Mouse (Mus musculus): ENCODE measurements around the gene Adrb1. TPM values are rescaled to one million over a fixed set of nuclear protein-coding genes. Genes with fewer than 3 reads are reported as not detected.
A peak's percentile ranks its signal among the peaks of the same experiment; 100 is the strongest.

Gene Adrb1
- polyA plus RNA-seq, 1 experiment from 2014 or later = 1.5 TPM

DNA sequence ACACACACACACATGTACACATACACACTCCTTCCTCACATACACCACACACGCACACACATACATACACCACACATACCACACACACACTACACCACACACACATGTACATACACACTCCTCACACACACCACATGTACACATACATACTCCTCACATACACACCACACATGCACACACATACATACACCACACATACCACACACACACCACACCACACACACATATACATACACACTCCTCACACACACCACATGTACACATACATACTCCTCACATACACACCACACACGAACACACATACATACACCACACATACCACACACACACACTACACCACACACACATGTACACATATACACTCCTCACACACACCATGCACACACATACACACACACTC, 36.3 kb downstream of the Adrb1 start:
- 85% methylated on average over 2 of the region's 2 CpGs for WGBS
- no peaks in the 10 kb centered on the region for H3K4me1 ChIP-seq
- H3K4me3 ChIP-seq = no peak overlapping the region
- H3K27me3 ChIP-seq = no peaks in the 10 kb centered on the region; the same call in 1 of the 2 replicates
- H3K9me3 ChIP-seq = no peaks in the 10 kb centered on the region
- H3K36me3 ChIP-seq = no peaks in the 10 kb centered on the region
- no peak overlapping the region for H3K9ac ChIP-seq
- no peak overlapping the region for H3K27ac ChIP-seq
- no peak for ATAC-seq (ENCODE audit: borderline replicate concordance, extremely low read depth, low FRiP score, low TSS enrichment)
- H3K4me2 ChIP-seq = no peak overlapping the region

DNA sequence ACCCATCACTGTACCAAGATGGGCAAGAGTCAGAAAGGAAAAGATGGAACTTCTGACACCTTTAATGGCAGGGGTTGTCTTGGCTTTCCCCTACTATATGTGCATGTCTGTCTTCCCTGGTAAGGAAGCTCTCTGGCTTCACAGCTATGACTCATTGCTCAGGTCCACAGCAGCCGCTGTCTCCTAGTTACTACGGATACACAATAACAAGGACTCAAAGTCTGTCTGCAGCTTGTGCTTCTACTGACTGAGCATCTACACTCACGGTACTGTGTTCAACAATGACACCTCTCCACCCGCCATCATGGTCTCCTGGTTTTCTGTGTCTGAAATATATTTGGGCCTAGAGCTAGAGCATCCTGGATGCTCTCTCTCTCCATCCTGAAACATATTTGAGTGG, 37.7 kb downstream of the Adrb1 start:
- Histone ChIP-seq H3K9me3 (no peaks in the 10 kb centered on the region), H3K9ac (no peak overlapping the region), H3K4me2 (no peak overlapping the region), H3K4me3 (no peak overlapping the region), H3K27me3 (no peaks in the 10 kb centered on the region; the same call in 1 of the 2 replicates), H3K4me1 (no peaks in the 10 kb centered on the region), H3K27ac (no peak overlapping the region), H3K36me3 (no peaks in the 10 kb centered on the region)
- WGBS = 78% methylated on average over 4 of the region's 4 CpGs
- no peak for ATAC-seq (ENCODE audit: borderline replicate concordance, extremely low read depth, low FRiP score, low TSS enrichment)

- 72% methylated on average over 8 of the region's 8 CpGs for WGBS
- H3K4me1 ChIP-seq = no peaks in the 10 kb centered on the region
Observed at GRCm38 (mm10) chr19:56760306-56760940, 38.4 kb downstream of the Adrb1 start.

DNA sequence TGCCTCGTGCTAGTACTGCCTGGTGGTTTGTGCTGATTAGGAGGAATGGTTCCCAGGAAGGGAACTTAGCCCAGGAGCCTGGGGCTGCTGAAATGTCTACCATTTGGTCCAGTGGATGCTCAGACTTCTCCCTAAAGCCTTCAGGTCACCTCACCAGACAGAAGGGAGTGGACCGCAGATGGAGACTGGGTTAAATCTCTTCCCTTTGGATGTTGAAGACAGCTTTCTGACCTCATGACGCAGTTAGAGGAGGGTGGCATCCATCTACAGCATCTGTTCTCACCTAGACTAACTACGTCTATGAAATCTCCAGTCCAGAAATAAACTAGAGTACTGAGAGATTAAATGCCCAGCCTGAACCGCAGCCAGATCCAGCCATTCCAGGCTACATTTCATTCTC, 39.1 kb downstream of the Adrb1 start:
- H3K4me1 ChIP-seq = no peaks in the 10 kb centered on the region
- WGBS = 86% methylated on average over 5 of the region's 5 CpGs
- no peak overlapping the region for H3K9ac ChIP-seq
- no peaks in the 10 kb centered on the region for H3K36me3 ChIP-seq
- ATAC-seq (ENCODE audit: borderline replicate concordance, extremely low read depth, low FRiP score, low TSS enrichment) = no peak
- H3K27ac ChIP-seq = no peak overlapping the region
- H3K9me3 ChIP-seq = no peaks in the 10 kb centered on the region
- no peak overlapping the region for H3K4me3 ChIP-seq
- H3K27me3 ChIP-seq = no peaks in the 10 kb centered on the region; the same call in 1 of the 2 replicates
- no peak overlapping the region for H3K4me2 ChIP-seq

More at GRCm38 (mm10) chr19:56760306-56760940, 38.4 kb downstream of the Adrb1 start:
- no peak for ATAC-seq (ENCODE audit: borderline replicate concordance, extremely low read depth, low FRiP score, low TSS enrichment)
- H3K9me3 ChIP-seq = no peaks in the 10 kb centered on the region
- no peaks in the 10 kb centered on the region; the same call in 1 of the 2 replicates for H3K27me3 ChIP-seq
- H3K4me2 ChIP-seq = no peak overlapping the region
- no peak overlapping the region for H3K9ac ChIP-seq
- no peaks in the 10 kb centered on the region for H3K36me3 ChIP-seq
- H3K27ac ChIP-seq = no peak overlapping the region
- H3K4me3 ChIP-seq = no peak overlapping the region

- H3K4me2 ChIP-seq = no peak overlapping the region
- WGBS = 89% methylated on average over 2 of the region's 2 CpGs
- H3K36me3 ChIP-seq = no peaks in the 10 kb centered on the region
- no peak overlapping the region for H3K4me3 ChIP-seq
- H3K9me3 ChIP-seq = no peaks in the 10 kb centered on the region
- H3K27ac ChIP-seq = no peak overlapping the region
- H3K27me3 ChIP-seq = no peaks in the 10 kb centered on the region; the same call in 1 of the 2 replicates
- ATAC-seq (ENCODE audit: borderline replicate concordance, extremely low read depth, low FRiP score, low TSS enrichment) = no peak
- H3K4me1 ChIP-seq = no peaks in the 10 kb centered on the region
- no peak overlapping the region for H3K9ac ChIP-seq
Observed at GRCm38 (mm10) chr19:56761727-56762126, 39.7 kb downstream of the Adrb1 start.

DNA sequence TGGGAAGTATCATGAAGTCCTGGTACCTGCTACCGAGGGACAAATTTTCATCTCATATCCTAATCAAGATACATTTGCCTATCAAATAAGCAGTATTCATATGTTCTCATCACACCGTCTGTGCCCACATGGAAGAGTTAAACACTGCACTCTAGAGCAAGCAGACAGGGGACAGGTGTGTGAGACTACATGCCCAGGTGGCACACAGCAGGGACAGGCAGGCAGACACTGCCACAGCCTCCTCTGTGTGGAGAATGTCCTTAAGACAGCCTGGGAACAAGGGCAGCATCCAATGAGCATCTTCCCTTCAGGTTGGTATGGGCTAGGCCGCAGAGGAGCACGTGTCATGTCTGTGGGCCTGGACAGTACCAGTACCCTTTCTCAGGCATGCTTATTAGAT, 40.7 kb downstream of the Adrb1 start:
- Histone ChIP-seq H3K27me3 (no peaks in the 10 kb centered on the region), H3K27ac (no peak overlapping the region), H3K4me2 (no peak overlapping the region), H3K36me3 (no peaks in the 10 kb centered on the region), H3K9me3 (no peaks in the 10 kb centered on the region), H3K4me1 (no peaks in the 10 kb centered on the region), H3K4me3 (no peak overlapping the region), H3K9ac (no peak overlapping the region)
- ATAC-seq (ENCODE audit: borderline replicate concordance, extremely low read depth, low FRiP score, low TSS enrichment) = no peak
- 91% methylated on average over 4 of the region's 4 CpGs for WGBS

DNA sequence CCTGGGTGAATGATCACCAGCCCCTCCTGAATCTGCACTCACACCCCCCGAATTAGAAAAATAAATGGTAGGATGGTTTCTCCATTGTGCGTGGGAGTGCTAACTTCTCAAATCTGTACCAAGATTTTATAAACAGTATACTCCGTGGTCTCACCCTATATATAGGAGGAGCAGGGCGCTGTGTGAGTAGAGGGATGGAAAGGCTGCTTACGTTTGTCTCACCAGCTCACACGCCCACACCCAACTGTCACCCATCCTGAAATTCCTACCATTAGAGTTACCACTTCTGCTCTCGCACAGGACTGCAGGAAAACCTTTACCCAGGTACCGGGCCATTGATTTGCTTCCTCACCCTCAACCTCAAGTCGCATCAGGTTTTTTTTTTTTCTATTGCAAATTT, 47.0 kb downstream of the Adrb1 start:
- Histone ChIP-seq H3K4me2 (no peak overlapping the region), H3K36me3 (no peaks in the 10 kb centered on the region), H3K4me3 (no peak overlapping the region), H3K9ac (no peak overlapping the region), H3K27ac (no peak overlapping the region), H3K4me1 (peaks cover 1% of the 10 kb centered on the region; the same call in 1 of the 2 replicates), H3K27me3 (no peaks in the 10 kb centered on the region), H3K9me3 (no peaks in the 10 kb centered on the region)
- no peak for ATAC-seq (ENCODE audit: borderline replicate concordance, extremely low read depth, low FRiP score, low TSS enrichment)
- WGBS = 81% methylated on average over 9 of the region's 9 CpGs

DNA sequence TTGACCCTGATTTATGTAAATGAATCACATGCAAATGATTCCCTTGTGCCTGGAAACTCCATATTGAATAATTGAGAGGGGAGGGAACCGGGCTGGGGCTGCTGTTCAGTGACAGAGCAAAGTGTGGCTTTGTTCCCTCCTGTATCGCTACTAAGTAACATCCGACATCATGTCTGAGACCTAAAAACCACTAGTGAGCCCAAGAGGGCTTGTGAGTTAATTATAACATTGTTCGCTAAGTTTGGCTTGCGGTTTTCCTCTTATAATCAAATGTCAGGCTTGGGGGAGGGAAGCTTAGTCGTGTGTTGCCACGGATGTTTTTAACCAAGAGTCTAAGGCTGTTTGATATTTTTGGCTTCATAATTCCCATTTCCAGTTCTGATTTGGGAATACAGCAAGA, 50.2 kb downstream of the Adrb1 start:
- Histone ChIP-seq H3K4me2 (no peak overlapping the region), H3K9me3 (no peaks in the 10 kb centered on the region), H3K27ac (no peak overlapping the region), H3K4me3 (no peak overlapping the region), H3K4me1 (peaks cover 31% of the 10 kb centered on the region), H3K27me3 (no peaks in the 10 kb centered on the region), H3K36me3 (no peaks in the 10 kb centered on the region), H3K9ac (no peak overlapping the region)
- no peak for ATAC-seq (ENCODE audit: borderline replicate concordance, extremely low read depth, low FRiP score, low TSS enrichment)
- WGBS = 73% methylated on average over 7 of the region's 7 CpGs

GRCm38 (mm10) chr19:56773393-56773971, 51.5 kb downstream of the Adrb1 start:
- Histone ChIP-seq H3K27me3 (no peaks in the 10 kb centered on the region), H3K9me3 (no peaks in the 10 kb centered on the region), H3K4me2 (no peak overlapping the region), H3K27ac (no peak overlapping the region), H3K36me3 (no peaks in the 10 kb centered on the region), H3K9ac (no peak overlapping the region), H3K4me3 (no peak overlapping the region), H3K4me1 (peaks cover 35% of the 10 kb centered on the region)
- no peak for ATAC-seq (ENCODE audit: borderline replicate concordance, extremely low read depth, low FRiP score, low TSS enrichment)
- 76% methylated on average over 10 of the region's 10 CpGs for WGBS

- 56% methylated on average over 9 of the region's 9 CpGs for WGBS
- ATAC-seq (ENCODE audit: borderline replicate concordance, extremely low read depth, low FRiP score, low TSS enrichment) = peak; percentile 32; the same call in 1 of the 2 replicates
- Histone ChIP-seq H3K9ac (no peak overlapping the region), H3K4me1 (peaks cover 35% of the 10 kb centered on the region), H3K36me3 (no peaks in the 10 kb centered on the region), H3K4me3 (no peak overlapping the region), H3K27me3 (no peaks in the 10 kb centered on the region), H3K9me3 (no peaks in the 10 kb centered on the region), H3K27ac (peak overlapping the region; percentile 9), H3K4me2 (no peak overlapping the region)
Observed at GRCm38 (mm10) chr19:56774408-56774962, 52.5 kb downstream of the Adrb1 start.

DNA sequence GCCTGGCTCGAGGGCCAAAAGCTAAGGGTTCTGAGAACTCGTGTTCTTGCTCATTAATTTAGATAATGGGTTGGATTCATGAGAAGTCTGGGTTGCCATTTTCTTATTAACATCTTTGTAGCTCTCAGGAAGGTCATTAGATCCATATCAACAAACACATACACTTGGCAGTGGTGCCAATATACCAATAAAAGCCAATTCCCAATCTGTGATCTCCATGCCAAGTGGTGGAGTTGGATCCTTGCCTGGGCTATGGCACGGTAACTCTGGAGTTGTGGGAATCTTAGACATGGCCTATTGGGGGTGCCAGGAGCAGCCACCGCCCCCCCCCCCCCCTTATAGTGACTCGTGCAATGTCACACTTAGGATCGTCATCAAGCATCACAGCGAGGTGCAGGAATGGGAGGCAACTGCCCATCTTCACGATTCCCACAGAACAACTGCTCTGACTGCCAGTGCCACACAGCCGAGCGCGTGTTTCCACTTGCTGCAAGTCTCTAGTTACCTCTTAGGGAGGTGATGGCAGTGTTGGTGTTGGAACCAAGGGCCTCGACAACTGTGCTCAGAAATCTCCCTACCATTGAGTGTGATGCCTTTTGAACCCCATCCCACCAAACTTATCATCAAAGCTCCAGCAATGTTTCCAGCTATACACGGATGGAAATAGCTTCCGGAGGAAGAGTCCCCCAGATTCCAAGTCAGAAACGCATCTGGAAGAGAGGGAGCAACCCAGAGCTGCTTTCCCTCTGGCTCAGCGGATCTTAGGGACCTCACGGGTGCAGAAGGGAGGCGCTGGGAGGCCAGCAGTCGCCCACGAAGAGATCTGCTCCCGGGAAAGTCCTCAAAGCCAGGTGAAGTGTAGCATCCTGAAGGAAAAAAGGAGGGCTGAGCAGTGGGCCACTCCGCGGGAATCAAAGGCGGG, 53.2 kb downstream of the Adrb1 start:
- no peaks in the 10 kb centered on the region for H3K27me3 ChIP-seq
- no peaks in the 10 kb centered on the region for H3K36me3 ChIP-seq
- 27% methylated on average over 24 of the region's 24 CpGs for WGBS
- no peak for ATAC-seq (ENCODE audit: borderline replicate concordance, extremely low read depth, low FRiP score, low TSS enrichment)
- 0 out of 2 replicates have a peak overlapping the region, but pooled peaks have one; percentile 9 for H3K27ac ChIP-seq
- no peaks in the 10 kb centered on the region for H3K9me3 ChIP-seq
- H3K4me1 ChIP-seq = peaks cover 35% of the 10 kb centered on the region
- H3K4me3 ChIP-seq = peak overlapping the region; percentile 27
- peak overlapping the region; percentile 68 for H3K4me2 ChIP-seq
- H3K9ac ChIP-seq = peak overlapping the region; percentile 20; the same call in 1 of the 2 replicates
